Mouse (Mus musculus) forebrain, embryonic 13.5 days (tissue): ENCODE data around the gene Pltp. TPM values are rescaled to one million over a fixed set of nuclear protein-coding genes. Genes with fewer than 3 reads are reported as not detected.
"Not testable (repeated sequence)": the region's sequence is repeated elsewhere in the genome, so short reads cannot be mapped to it uniquely, and the experiment has no call there.

ENCODE experiments used
- ATAC-seq: fragments of 200-750 bp; cut with Nextera tagmentation; 2 replicates; pipeline ENCODE4 v1.8.0; 2017
- H3K27ac ChIP-seq: fragments of 300-500 bp; sonication (generic); 2 replicates; pipeline ENCODE4 v1.5.1; 2015; ENCODE audit warnings: inconsistent platforms, mild to moderate bottlenecking, moderate library complexity
- H3K27me3 ChIP-seq: fragments of 300-500 bp; sonication (generic); 2 replicates; pipeline ENCODE4 v1.6.1; 2015; ENCODE audit warnings: mild to moderate bottlenecking, inconsistent platforms
- H3K36me3 ChIP-seq: fragments of 300-500 bp; sonication (generic); 2 replicates; pipeline ENCODE4 v1.6.1; 2015; ENCODE audit warnings: mild to moderate bottlenecking, inconsistent platforms; ENCODE audit not compliant: poor library complexity, severe bottlenecking
- H3K4me1 ChIP-seq: fragments of 300-500 bp; sonication (generic); 2 replicates; pipeline ENCODE4 v1.6.1; 2015; ENCODE audit warnings: inconsistent platforms
- H3K4me2 ChIP-seq: fragments of 300-500 bp; sonication (generic); 2 replicates; pipeline ENCODE4 v1.6.1; 2015; ENCODE audit warnings: inconsistent platforms, mild to moderate bottlenecking, moderate library complexity
- H3K4me3 ChIP-seq: fragments of 300-500 bp; sonication (generic); 2 replicates; pipeline ENCODE4 v1.5.1; 2015; ENCODE audit warnings: mild to moderate bottlenecking, inconsistent platforms
- H3K9ac ChIP-seq: fragments of 300-500 bp; sonication (generic); 2 replicates; pipeline ENCODE4 v1.6.1; 2015; ENCODE audit warnings: mild to moderate bottlenecking, inconsistent platforms
- H3K9me3 ChIP-seq: fragments of 300-500 bp; sonication (generic); replicated peaks from 2 replicates; pipeline ENCODE4 v1.6.1; 2016; ENCODE audit warnings: inconsistent platforms
- WGBS: fragments of 180-500 bp; shearing (Covaris S2); methylation state at CpG from one replicate; pipeline ENCODE4 v1.1.7; 2015; 5-methylcytosine and 5-hydroxymethylcytosine counted together
- polyA plus RNA-seq: library from polyadenylated mRNA; unstranded; fragments of >200 nt; fragmentation: Nextera tagmentation; extraction: Ambion mirVana; gene quantifications from 2 replicates; pipeline ENCODE4 v1.2.1, GENCODE M21; 2015

The Pltp gene
- polyA plus RNA-seq, 1 experiment from 2014 or later, result 34.3 TPM

- WGBS, result 79% methylated on average over 11 of the region's 11 CpGs
- H3K36me3 ChIP-seq, H3K27me3 ChIP-seq, H3K27ac ChIP-seq, H3K9ac ChIP-seq, ATAC-seq, H3K9me3 ChIP-seq: not testable (repeated sequence)
- Histone ChIP-seq H3K4me3 (peak overlapping the region; percentile 90), H3K4me1 (peaks cover 28% of the 10 kb centered on the region), H3K4me2 (peak overlapping the region; percentile 98)
Observed at GRCm38 (mm10) chr2:164877376-164878215, 20.1 kb upstream of the Pltp start.

- H3K4me3 ChIP-seq, ATAC-seq, H3K9ac ChIP-seq, H3K9me3 ChIP-seq, H3K4me2 ChIP-seq, H3K27ac ChIP-seq, H3K36me3 ChIP-seq, H3K27me3 ChIP-seq: not testable (repeated sequence)
- WGBS, result 57% methylated on average over 2 of the region's 2 CpGs
- H3K4me1 ChIP-seq, result peaks cover 21% of the 10 kb centered on the region
Observed at GRCm38 (mm10) chr2:164875648-164876047, 18.1 kb upstream of the Pltp start.

- Histone ChIP-seq H3K4me3 (no peak overlapping the region), H3K27me3 (no peaks in the 10 kb centered on the region), H3K4me2 (no peak overlapping the region), H3K9me3 (no peaks in the 10 kb centered on the region), H3K36me3 (peaks cover 5% of the 10 kb centered on the region; the same call in 1 of the 2 replicates), H3K4me1 (peaks cover 15% of the 10 kb centered on the region), H3K27ac (0 out of 2 replicates have a peak overlapping the region, but pooled peaks have one; percentile 40), H3K9ac (no peak overlapping the region)
- no peak for ATAC-seq
- WGBS, result 35% methylated on average over 1 of the region's 1 CpGs
Observed at GRCm38 (mm10) chr2:164874239-164874769, 16.8 kb upstream of the Pltp start.

GRCm38 (mm10) chr2:164873621-164874020, 16.1 kb upstream of the Pltp start:
- H3K4me3 ChIP-seq, result no peak overlapping the region
- 81% methylated on average over 3 of the region's 3 CpGs for WGBS
- no peaks in the 10 kb centered on the region for H3K27me3 ChIP-seq
- H3K4me2 ChIP-seq, result no peak overlapping the region
- no peaks in the 10 kb centered on the region for H3K9me3 ChIP-seq
- no peak for ATAC-seq
- H3K4me1 ChIP-seq, result peaks cover 14% of the 10 kb centered on the region
- H3K36me3 ChIP-seq, result peaks cover 5% of the 10 kb centered on the region; the same call in 1 of the 2 replicates
- no peak overlapping the region for H3K9ac ChIP-seq
- H3K27ac ChIP-seq, result no peak overlapping the region

GRCm38 (mm10) chr2:164871602-164872303, 14.2 kb upstream of the Pltp start:
- H3K27ac ChIP-seq, result no peak overlapping the region
- H3K4me3 ChIP-seq, result no peak overlapping the region
- no peak for ATAC-seq
- 54% methylated on average over 6 of the region's 6 CpGs for WGBS
- H3K36me3 ChIP-seq, result no peaks in the 10 kb centered on the region
- H3K4me2 ChIP-seq, result no peak overlapping the region
- no peaks in the 10 kb centered on the region for H3K4me1 ChIP-seq
- no peak overlapping the region for H3K9ac ChIP-seq
- H3K9me3 ChIP-seq, result no peaks in the 10 kb centered on the region
- H3K27me3 ChIP-seq, result no peaks in the 10 kb centered on the region

- WGBS, result 80% methylated on average over 7 of the region's 7 CpGs
- Histone ChIP-seq H3K9me3 (no peaks in the 10 kb centered on the region), H3K9ac (no peak overlapping the region), H3K4me2 (no peak overlapping the region), H3K4me1 (no peaks in the 10 kb centered on the region), H3K27me3 (no peaks in the 10 kb centered on the region), H3K36me3 (no peaks in the 10 kb centered on the region), H3K4me3 (no peak overlapping the region), H3K27ac (no peak overlapping the region)
- no peak for ATAC-seq
Observed at GRCm38 (mm10) chr2:164868491-164868890, 11.0 kb upstream of the Pltp start.

GRCm38 (mm10) chr2:164867566-164867965, 10.1 kb upstream of the Pltp start:
- no peak for ATAC-seq

GRCm38 (mm10) chr2:164866741-164867551, 9.4 kb upstream of the Pltp start:
- Histone ChIP-seq H3K4me1 (peaks cover 7% of the 10 kb centered on the region), H3K4me3 (no peak overlapping the region), H3K27ac (no peak overlapping the region), H3K9ac (no peak overlapping the region), H3K36me3 (no peaks in the 10 kb centered on the region), H3K4me2 (no peak overlapping the region), H3K9me3 (no peaks in the 10 kb centered on the region), H3K27me3 (no peaks in the 10 kb centered on the region)
- ATAC-seq, result no peak
- WGBS, result 67% methylated on average over 16 of the region's 16 CpGs

More at GRCm38 (mm10) chr2:164867566-164867965, 10.1 kb upstream of the Pltp start:
- Histone ChIP-seq H3K9me3 (no peaks in the 10 kb centered on the region), H3K4me2 (no peak overlapping the region), H3K9ac (no peak overlapping the region), H3K27ac (no peak overlapping the region), H3K4me1 (peaks cover under 1% of the 10 kb centered on the region; the same call in 1 of the 2 replicates), H3K4me3 (no peak overlapping the region), H3K36me3 (no peaks in the 10 kb centered on the region), H3K27me3 (no peaks in the 10 kb centered on the region)
- 91% methylated on average over 7 of the region's 7 CpGs for WGBS

GRCm38 (mm10) chr2:164864593-164864992, 7.1 kb upstream of the Pltp start:
- Histone ChIP-seq H3K9ac (no peak overlapping the region), H3K36me3 (no peaks in the 10 kb centered on the region), H3K27me3 (peaks cover 3% of the 10 kb centered on the region), H3K4me3 (no peak overlapping the region), H3K4me1 (peaks cover 10% of the 10 kb centered on the region), H3K9me3 (no peaks in the 10 kb centered on the region), H3K4me2 (no peak overlapping the region), H3K27ac (no peak overlapping the region)
- ATAC-seq, result no peak
- 87% methylated on average over 4 of the region's 4 CpGs for WGBS

GRCm38 (mm10) chr2:164863411-164863810, 5.9 kb upstream of the Pltp start:
- H3K4me3 ChIP-seq, H3K36me3 ChIP-seq, H3K9ac ChIP-seq, H3K4me2 ChIP-seq, H3K27ac ChIP-seq, ATAC-seq, H3K9me3 ChIP-seq, H3K4me1 ChIP-seq: not testable (repeated sequence)
- H3K27me3 ChIP-seq, result peaks cover 14% of the 10 kb centered on the region
- 92% methylated on average over 9 of the region's 9 CpGs for WGBS

GRCm38 (mm10) chr2:164862179-164862861, 4.8 kb upstream of the Pltp start:
- Histone ChIP-seq H3K9ac (no peak overlapping the region), H3K27ac (no peak overlapping the region), H3K27me3 (peaks cover 25% of the 10 kb centered on the region), H3K4me2 (no peak overlapping the region), H3K4me1 (peaks cover 20% of the 10 kb centered on the region), H3K36me3 (no peaks in the 10 kb centered on the region), H3K4me3 (no peak overlapping the region), H3K9me3 (no peaks in the 10 kb centered on the region)
- WGBS, result 48% methylated on average over 9 of the region's 9 CpGs
- peak; percentile 50; the same call in 1 of the 2 replicates for ATAC-seq
